Mouse (Mus musculus) megakaryocyte-erythroid progenitor cell, adult 5-6 weeks (primary cell): Measurements from ENCODE around the gene Twist2. TPM values are rescaled to one million over a fixed set of nuclear protein-coding genes. Genes with fewer than 3 reads are reported as not detected.

Experiments
- ATAC-seq: replicated peaks from 2 replicates; pipeline ENCODE4 v1.8.0; 2016; ENCODE audit warnings: mild to moderate bottlenecking, inconsistent platforms; ENCODE audit not compliant: severe bottlenecking, poor library complexity, low FRiP score, low TSS enrichment
- total RNA-seq, 2 experiments: library from RNA; stranded (forward) in 1 of 2; stranded (reverse) in 1 of 2; fragments of 200-1000, 215-1000 nt in 1 of 2; fragments of >200 nt in 1 of 2; fragmentation: Nextera tagmentation in 1 of 2; gene quantifications; 2 replicates each; pipeline ENCODE4 v1.2.3; 2014 to 2017

The Twist2 gene
- total RNA-seq, 2 experiments from 2014 or later: not detected

DNA sequence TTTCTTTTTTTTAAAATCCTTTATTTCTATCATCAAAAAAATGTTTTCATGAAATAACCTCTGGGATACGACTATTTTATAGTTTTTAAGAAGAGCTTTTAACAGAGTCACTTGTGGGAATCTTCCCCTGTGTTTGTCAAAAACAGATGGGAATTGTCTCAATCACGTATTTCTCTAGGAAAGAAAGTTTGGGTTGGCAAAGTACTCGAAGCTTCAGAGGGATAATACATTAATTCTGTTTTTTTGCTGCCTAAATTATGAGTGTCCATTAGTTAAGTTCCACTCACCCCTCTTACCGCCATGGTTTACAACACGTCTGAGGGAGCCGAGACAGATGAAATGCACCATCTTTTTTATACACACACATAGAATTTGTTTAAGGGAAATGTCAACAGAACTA lies 2.2 kb downstream of the Twist2 start:
- no peak for ATAC-seq

DNA sequence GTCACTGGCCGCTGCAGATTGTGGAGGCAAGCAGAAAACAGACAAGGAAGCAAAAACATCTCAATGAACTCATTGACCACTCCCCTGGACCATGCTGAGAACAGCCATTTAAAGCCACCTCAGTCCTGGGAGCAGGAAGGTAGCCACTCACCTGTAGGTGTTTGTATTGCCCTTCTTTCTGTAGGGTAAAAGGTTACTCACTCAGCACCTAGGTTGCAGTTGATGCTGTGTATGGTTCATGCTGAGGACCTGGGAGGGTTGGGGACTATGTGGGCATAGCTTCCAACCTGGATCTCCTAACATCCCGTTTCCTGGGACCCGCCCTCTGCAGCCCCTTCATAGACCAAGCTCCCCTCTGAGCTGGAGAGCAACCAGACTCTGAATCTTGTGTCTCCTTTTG lies 14.8 kb downstream of the Twist2 start:
- ATAC-seq: no peak

DNA sequence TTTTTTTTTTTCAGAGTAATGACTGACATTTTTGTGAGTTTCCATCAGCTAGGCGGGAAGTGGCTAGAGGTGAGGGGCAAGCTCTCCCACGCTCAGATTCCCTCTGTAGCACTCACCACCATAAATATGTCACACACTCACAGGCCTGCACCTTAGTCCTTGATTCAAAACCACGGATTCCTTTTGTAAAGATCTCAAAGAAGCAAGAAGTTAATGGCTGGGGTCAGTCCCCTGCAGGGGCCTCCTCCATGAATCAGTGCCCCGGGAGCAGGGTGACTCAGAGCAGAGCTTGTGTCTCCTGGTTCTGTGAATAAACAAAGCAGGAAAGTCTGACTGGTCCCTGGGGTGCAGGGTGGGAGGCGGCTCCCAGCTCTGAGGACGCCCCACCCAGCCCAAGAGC lies 15.3 kb downstream of the Twist2 start:
- ATAC-seq: no peak

DNA sequence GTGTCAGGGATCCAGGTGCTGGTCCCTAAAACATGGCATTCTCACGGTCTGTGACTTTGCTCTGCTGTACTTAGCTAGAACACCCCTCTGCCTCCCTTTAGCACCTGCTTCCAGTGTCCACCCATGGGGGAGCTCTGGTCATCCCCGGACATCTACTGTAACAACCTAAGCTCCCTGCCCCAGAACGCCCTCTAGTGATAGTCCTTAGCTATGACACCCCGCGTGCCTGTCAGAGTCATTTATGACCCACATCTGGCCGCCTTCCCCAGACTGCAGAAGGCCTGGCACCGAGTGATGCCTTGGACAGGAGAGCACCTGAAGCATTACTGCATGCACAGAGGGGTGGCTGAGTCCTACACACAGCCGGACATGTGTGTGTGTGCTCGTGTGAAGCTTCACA lies 18.0 kb downstream of the Twist2 start:
- ATAC-seq: peak; percentile 58; the same call in 1 of the 2 replicates

DNA sequence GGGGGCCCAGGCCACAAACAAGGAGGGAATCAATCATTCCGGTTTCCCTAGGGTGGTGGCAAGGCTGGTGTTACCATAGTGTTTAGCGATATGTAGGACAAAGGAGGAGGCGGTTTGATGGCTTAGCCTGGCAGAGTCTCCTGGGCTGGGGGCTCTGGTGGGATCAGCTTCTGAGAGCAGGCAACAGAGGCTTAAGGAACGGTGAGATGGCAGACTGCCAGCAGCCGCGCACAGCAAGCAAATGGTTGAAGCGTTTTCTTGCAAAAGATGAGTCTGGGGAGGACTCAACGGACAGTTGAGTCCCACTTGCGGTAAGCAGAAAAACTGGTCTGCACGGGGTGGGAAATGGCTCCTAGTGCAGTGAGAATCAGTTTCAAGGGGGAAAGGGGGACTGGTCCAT lies 19.3 kb downstream of the Twist2 start:
- no peak for ATAC-seq

DNA sequence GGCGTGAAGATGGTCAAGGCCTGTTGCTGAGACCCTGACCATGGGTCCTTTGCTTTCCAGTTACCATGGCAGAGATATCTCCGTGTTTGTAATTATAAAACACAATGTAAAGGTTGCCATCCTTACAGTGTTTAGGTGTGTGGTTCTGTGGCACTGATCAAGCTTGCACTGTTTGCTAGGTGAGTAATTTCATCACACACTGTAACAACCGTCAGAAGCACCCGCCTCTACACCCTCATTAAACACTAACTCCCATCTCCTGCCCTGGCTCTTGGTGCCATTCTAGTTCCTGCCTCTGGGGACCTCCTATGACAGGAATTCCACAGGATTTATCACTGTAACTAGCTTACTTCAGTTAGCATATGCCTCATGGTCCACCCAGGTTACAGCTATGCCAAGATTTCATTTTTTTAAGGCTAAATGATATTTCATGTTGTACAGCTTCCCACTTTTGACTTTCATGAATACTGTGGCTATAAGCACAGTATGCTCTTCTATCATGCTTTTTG lies 21.1 kb downstream of the Twist2 start:
- no peak for ATAC-seq

DNA sequence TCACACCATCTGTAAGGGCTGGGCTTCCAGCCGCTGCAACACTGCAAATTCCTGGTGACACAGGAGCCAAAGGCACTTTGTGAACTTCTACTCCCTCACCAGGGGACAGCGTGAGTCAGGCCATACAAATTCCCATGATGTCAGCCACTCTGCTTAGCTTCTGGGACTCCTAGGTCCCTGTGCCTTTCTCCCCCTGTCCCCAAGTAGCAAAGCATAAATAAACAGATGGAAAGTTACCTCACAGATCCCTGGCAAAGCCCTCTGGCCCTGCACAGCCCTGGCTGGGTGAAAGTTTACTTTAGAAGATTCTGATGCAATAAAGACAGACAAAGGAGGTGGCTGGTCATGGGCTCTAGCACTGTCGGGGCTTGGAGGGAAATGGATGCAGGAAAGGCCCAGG lies 22.3 kb downstream of the Twist2 start:
- ATAC-seq: no peak

DNA sequence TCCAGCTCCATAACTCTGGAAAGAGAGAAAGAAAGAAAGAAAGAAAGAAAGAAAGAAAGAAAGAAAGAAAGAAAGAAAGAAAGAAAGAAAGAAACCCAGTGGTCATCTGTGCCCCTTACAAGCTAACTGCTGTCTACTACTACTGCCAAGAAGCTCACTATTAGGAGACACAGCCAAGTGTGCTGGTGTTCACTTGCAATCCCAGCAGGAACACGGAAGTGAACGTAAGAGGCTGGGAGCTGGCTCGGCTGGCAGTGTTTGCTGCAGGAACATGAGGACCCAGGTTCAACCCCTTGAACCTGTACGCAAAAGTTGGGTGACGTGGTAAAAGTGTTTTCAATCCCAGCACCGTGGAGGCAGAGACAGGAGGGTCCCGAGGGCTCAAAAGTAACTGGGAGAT lies 22.7 kb downstream of the Twist2 start:
- no peak for ATAC-seq

DNA sequence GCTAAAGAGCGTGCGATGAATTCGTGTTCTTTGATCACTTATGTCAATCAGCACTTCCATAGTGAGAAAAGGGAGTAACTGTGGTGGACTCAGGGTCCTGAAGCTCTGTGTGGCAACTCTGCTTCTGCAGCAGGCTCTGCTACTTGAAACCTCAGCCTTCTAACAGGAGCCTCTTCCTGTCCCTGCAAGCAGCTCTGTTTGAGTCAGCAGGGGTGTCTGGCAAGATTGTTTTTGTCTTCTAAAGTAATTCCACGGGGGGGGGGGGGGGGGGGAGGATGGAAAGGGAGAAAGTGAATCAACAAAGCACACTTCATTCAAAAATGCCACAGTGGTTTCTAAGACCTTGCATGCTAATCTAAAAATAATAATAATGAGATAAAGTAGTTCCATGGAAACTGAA lies 24.0 kb downstream of the Twist2 start:
- no peak for ATAC-seq

DNA sequence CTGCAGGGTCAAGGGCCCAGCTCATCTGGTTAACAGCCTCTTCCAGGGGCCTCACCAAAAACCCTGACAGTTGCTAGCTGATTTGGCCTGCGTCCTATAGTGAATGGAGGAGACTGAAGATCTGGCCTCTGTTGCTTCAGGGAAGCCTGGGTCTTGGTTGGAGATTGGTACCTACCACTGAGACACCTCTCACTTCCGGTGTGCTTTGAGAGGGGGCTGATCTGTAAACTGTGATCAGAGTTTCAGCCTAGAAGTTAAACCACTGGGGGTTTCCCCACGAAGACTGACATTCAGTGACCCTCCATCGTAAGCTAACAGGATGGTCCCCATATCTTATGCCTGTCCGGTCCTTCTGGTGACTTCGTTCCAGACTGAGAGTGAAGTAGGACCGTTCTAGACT lies 30.7 kb downstream of the Twist2 start:
- no peak for ATAC-seq

DNA sequence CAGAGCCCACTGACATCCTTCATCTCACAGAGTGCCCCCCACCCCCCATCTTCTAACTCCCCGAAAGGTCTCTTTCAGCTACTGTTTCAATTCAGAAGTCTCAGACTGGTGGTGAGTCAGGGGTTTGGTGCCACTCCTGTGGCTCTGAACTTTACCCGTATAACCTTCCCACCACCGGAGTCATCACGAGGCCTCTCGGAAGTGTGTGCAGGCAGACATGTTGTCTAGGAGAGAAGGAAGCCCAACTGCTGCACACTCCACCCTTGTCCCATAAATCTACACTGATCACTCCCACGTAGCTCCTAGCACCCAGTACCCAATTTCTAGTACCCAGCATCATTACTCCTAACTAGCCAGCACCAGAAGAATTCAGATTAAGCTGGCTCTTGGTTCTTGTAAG lies 38.3 kb downstream of the Twist2 start:
- ATAC-seq: no peak

DNA sequence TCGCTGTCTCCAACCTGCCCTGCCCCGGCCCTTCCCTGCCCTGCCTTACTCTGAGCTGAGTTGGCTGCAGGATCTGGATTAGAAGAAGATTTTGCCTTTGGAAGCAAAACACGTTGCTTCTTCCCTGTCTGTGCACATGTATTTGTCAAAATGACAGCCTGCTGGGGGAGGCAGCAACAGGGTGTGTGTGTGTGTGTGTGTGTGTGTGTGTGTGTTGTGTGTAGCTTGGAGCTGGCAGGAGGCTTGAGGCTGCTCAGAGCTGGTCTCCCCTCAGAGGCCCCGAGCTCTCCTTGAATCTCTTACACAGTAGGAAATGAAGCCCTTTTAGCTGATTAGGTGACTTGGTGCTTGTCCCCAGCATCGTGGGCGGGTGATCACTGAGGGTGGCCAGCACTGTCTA lies 38.7 kb downstream of the Twist2 start:
- ATAC-seq: no peak

DNA sequence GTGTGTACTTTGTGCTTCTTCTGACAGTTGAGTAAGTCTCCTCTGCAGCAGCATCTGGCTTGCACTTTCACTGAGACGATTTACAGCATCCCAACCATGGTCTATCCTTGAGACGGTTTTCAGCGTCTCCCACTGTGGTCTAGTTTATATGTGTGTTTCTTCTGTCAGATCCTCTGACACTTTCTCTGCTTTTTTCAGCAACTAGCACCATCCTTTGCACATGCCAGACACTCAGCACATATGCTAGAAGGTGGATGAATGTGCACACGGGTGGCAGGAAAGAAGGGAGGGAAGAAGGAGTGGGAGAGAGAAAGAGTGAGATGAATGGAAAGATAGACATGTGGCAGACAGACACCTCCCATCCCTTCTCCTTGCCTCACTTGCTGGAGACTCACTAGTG lies 43.0 kb downstream of the Twist2 start:
- ATAC-seq: no peak

DNA sequence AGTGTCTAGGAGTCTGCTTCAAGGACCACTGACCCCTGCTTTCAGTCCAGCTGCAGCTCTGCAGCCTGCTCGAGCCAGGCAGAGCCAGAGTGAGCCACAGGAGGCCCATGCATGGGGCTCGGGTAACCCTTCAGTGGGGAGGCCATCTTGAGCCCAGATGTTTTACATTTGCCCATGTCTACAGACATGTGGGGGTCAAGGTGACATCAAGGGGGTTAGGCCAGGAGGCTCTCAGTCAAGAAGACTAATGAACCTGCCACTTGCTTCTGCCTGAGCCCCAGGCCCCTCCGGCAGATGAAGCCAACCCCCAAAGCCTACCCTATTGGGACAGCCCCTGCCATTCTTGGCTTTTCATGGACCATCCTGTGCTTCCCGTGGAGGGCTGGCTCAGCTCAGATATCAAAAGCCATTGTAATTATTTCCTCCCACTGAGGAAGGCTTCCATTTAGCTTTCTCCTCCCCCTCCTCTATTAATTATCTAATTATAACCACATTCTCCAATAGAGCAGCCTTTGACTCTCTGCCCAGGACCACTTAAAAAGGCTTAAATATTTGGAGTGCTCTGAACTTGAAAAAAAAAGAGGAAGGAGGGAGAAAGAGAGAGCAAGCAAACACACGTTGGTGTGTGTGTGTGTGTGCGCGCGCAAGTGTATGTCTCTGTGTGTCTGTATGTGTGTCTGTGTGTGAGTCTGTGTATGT lies 43.6 kb downstream of the Twist2 start:
- no peak for ATAC-seq

DNA sequence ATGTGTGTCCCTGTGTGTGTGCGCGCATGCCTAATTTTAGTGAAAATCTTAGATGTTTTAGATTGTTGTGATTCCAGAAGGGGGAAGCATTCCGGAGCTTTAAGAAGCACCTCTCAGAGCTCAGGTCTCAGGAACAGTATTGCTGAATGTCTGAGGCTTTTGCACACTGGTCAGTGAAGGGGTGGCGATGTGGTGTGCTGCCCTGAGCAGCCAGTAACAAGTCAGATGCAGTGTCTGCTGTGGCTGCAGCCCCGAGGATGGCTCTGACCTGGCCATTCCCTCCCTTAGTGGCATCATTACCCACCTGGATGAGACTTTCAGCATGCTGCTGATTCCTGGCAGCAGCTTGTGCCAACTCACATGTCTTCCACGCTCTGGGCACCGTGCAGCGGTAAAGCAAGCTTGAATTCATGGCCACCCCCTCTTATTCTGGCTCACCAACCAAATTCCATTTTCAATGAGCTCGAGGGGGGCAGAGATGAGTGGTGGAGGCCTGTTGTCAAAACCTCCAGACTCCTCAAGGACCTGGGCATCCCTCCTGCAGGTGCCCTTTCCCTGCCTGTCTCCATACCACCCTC lies 44.2 kb downstream of the Twist2 start:
- no peak for ATAC-seq

DNA sequence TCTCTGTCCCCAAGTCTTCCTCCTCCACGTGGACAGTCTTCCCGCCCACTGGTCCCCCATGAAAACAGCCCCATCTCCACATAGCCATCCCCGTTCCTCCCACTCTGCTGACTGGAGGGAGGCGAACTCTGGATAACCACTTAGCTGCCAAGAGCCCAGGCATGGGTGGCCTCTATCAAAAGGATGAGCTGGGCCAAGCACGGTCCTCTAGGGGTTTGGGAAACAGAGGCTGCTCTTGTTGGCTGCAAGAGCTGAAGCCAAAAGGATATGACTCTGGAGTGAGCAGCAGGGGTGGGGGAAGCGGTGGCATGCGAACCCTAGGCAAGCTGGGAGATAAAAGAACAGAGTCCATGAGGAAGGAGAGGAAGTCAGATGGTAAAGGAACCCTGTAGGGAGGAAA lies 50.0 kb downstream of the Twist2 start:
- no peak for ATAC-seq

DNA sequence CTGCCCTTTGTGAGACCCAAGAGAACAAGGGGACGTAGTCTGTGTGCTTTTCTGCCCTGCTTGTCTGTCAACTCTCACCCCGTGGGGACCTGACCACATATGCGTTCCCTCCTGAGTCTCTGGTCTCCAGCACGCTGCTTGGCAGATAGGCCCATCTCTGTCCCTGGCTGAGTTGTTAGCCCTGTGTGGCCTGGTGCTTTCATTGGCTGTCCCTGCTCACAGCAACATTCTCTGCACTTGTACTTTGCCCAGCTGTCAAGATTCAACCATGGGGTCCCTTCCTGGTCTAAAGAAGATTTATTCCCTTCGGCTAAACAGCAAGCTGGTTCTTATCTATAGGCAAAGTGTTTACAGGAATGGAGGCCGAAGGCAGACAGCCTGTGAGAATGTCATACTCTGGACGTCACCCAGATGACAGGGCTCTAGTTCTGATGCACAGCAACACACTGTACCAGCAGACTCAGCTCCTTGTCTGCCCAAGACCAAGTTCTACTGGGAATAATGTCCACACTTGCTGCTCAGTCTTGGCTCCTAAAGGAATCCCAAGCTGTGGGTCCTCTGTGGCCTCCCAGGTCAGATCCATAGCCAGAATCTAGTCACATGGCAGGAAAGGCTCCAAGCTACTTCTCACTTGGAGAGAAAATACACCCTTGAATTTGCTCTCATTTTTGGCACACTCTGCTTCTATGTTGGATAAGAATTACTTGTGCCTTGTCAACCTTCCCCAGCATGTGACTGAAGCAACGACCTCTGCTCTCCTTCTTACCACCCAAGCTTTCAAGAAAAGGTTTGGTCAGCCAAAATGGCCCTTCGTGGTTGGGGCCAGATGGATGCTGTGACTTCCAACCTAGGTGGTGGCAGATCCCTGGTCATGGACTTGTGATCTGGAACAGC lies 55.8 kb downstream of the Twist2 start:
- ATAC-seq: no peak

DNA sequence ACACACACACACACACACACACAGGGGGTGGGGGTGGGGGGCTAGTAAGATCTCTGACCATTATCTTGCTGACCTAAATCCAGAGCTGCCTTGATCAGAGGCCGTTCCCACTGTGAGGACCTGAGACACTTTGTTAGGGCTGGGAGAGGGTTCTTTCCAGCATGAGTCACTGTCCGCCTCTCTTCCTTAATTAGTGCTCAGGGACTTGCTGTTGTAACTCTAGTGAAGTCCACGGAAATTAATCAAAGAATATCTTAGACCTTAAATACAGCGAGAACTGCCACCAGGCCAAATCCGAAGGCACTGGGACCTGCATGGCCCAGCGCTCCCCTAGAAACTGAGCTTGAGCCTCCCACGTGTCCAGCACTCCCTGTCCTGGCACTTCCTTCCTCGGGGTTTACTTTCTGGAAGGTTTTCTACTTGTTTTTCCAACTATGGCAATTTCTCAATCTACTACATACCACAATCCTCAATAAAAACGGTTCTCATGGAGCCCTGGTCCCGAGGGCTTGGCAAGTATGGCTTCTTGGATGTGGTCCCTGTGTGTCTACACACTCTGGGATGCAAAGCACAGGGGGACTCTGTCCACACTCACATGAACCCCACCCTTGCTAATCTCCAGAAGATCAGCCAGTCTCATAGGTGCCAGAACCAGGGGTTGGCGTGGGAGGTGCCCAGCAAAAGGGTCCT lies 57.0 kb downstream of the Twist2 start:
- no peak for ATAC-seq

DNA sequence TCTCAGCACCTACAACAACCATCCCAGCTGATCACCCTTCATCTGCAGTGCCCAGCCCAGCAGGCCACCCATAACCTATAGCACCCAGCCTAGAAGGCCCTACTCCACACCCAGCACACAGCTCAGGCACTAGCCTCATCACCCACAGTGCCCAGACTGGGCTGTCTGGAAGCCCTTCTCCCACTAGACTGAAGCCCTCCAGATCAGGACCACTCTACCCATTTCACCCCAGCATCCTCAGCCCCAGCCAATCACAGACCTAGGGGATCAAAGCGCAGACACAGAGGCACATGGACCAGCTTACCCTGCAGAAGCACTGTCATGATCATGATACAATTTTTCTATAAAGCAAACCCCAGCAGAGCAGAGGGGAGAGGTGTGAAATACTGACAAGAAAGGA lies 57.6 kb downstream of the Twist2 start:
- ATAC-seq: no peak

DNA sequence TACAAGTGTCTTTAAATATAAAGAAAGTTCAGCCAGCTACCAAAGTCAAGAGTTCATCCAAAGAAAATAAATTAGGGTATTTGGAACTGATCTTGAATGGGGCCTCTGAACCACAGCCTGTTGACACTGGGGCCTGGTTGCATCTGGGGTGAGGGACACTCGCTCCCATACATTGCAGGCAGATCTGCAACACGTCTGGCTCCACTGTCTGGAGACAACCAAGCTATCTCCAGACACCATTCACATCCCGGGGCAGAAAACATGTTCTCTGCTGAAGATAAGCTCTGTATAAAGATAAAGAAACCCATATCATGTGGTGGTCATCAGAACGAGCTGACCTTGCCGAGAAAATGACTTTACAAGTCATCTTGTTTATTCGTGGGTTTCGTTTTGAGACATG lies 60.2 kb downstream of the Twist2 start:
- ATAC-seq: no peak
